Mouse (Mus musculus): ENCODE measurements around the gene Gli1. TPM values are rescaled to one million over a fixed set of nuclear protein-coding genes. Genes with fewer than 3 reads are reported as not detected.

The Gli1 gene
- polyA plus RNA-seq, 1 experiment from 2014 or later = 4.2 TPM

DNA sequence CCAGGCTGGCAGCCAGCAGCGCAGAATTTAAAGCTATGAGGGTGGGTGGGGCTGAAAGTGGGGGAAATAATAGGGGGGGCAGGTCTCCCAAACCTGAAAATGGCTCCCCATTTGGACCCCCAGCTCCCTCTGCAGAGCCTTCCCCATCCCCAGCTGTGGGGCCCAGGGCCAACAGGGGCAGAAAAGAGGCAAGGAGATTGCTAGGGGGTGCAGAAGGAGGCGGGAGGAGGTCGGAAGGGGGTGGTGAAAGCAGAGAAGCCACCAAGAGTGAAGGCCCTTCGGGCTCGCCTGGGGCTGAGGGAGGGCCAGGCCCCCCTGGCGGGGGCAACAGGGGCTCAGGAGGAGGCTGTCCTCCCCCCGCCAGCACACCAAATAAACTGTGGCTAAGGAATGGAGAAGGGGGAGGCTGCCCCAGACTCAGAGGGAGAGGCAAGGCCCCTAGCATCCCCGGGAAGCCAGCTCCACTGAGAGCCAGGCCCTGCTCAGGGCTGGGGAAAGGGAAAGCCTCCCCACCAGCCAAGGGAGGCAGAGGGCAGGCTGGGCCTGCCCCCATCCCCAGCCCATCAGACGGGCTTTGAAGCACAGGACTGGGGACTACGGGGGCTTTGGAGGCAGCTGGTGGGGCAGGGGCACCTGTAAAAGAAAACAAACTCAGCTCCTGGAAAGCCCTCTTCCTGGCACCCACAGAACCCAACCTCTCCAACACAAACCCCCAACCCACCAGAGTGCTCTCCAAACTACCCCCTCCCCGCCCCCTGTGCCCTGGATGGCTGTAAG, 56.9 kb downstream of the Gli1 start:
- Histone ChIP-seq H3K9me3 (ENCODE audit: low read length) (no peaks in the 10 kb centered on the region), H3K4me3 (ENCODE audit: low read depth, low read length) (no peak overlapping the region), H3K27me3 (replicated peaks; ENCODE audit: insufficient read depth, low read length) (no peaks in the 10 kb centered on the region), H3K27ac (ENCODE audit: low read length) (no peak overlapping the region), H3K36me3 (ENCODE audit: insufficient read depth, low read length) (peaks cover 47% of the 10 kb centered on the region), H3K4me1 (ENCODE audit: insufficient read depth, low read depth, low read length) (peaks cover 13% of the 10 kb centered on the region), H3K4me2 (replicated peaks; ENCODE audit: low read depth, low read length) (no peak overlapping the region), H3K9ac (replicated peaks; ENCODE audit: low read depth) (no peak overlapping the region)
- DNase-seq (ENCODE audit: low spot score) (no peak), ATAC-seq (no peak)
- no peak for TF ChIP-seq CTCF (IDR thresholded peaks at IDR 0.05)
- whole genome bisulfite sequencing = 73% methylated on average over 9 of the region's 11 CpGs

DNA sequence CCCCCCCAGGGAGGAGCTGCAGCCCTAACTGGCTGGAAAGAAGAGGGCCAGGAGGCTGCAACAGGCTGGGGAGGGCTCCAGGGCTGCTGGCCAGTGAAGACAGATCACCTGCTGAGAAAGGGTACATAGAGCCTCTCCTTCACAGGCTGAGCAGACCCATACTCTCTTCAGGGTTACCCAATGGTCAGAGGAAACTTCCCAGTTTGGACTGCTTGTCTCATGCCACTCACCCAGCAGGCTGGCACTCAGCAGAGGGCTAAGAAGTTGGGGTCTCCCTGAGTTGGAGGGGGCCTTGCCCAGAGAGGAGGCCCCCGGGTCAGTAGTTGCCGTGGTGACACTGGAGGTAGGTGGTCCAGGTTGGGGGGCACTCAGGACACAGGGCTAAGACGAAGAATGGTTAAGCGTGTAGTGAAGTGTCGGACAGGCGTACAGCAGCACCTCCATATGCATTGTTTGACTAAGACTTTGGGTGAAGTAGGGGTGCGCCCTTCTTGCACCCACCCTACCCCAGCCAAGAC, 57.6 kb downstream of the Gli1 start:
- no peak overlapping the region for H3K27ac ChIP-seq (ENCODE audit: low read length)
- H3K4me1 ChIP-seq (ENCODE audit: insufficient read depth, low read depth, low read length) = peaks cover 9% of the 10 kb centered on the region
- WGBS = 88% methylated on average over 7 of the region's 7 CpGs
- no peak for DNase-seq (ENCODE audit: low spot score)
- TF ChIP-seq CTCF (IDR thresholded peaks at IDR 0.05) (no peak), EP300 (IDR thresholded peaks at IDR 0.05) (no peak)
- no peak overlapping the region for H3K4me3 ChIP-seq (ENCODE audit: low read depth, low read length)
- peaks cover 47% of the 10 kb centered on the region for H3K36me3 ChIP-seq (ENCODE audit: insufficient read depth, low read length)
- H3K27me3 ChIP-seq (replicated peaks; ENCODE audit: insufficient read depth, low read length) = no peaks in the 10 kb centered on the region
- no peak overlapping the region for H3K9ac ChIP-seq (replicated peaks; ENCODE audit: low read depth)
- no peak overlapping the region for H3K4me2 ChIP-seq (replicated peaks; ENCODE audit: low read depth, low read length)
- ATAC-seq = no peak
- H3K9me3 ChIP-seq (ENCODE audit: low read length) = no peaks in the 10 kb centered on the region

DNA sequence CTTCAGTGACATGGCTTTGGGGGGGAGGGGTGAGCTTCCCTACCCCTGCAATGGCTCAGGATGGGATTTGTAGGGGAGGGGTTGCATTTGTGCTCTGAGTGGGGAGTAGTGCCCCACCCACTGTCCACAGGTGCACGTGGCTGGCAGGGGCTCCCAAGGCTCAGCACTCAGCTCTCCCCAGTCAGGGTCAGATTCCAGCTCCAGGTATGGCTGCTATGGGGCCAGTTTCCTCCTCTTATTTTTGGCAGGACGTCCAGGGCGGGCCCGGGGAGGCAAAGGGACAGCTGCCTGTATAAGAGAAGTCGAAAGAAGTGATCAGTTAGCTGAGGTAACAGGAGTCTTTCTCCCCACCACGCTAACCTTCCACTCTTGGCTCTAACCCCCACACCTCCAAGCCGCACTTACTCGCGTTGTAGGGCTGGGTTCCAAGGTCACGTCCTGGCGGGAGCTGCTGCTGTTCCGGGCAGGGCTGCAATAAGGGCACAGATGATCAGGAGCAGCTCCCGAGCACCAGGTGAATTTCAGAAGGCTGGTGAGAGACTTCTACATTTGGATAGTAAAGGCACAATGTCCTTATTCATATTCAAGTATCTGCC, 59.1 kb downstream of the Gli1 start:
- H3K9ac ChIP-seq (replicated peaks; ENCODE audit: low read depth) = no peak overlapping the region
- H3K27me3 ChIP-seq (replicated peaks; ENCODE audit: insufficient read depth, low read length) = no peaks in the 10 kb centered on the region
- no peaks in the 10 kb centered on the region for H3K9me3 ChIP-seq (ENCODE audit: low read length)
- peaks cover 8% of the 10 kb centered on the region for H3K4me1 ChIP-seq (ENCODE audit: insufficient read depth, low read depth, low read length)
- no peak for DNase-seq (ENCODE audit: low spot score)
- no peak for ATAC-seq
- peaks cover 53% of the 10 kb centered on the region for H3K36me3 ChIP-seq (ENCODE audit: insufficient read depth, low read length)
- TF ChIP-seq EP300 (IDR thresholded peaks at IDR 0.05) = no peak
- TF ChIP-seq CTCF (IDR thresholded peaks at IDR 0.05) = no peak
- WGBS = 73% methylated on average over 13 of the region's 13 CpGs
- H3K4me2 ChIP-seq (replicated peaks; ENCODE audit: low read depth, low read length) = no peak overlapping the region
- no peak overlapping the region for H3K27ac ChIP-seq (ENCODE audit: low read length)
- H3K4me3 ChIP-seq (ENCODE audit: low read depth, low read length) = no peak overlapping the region

DNA sequence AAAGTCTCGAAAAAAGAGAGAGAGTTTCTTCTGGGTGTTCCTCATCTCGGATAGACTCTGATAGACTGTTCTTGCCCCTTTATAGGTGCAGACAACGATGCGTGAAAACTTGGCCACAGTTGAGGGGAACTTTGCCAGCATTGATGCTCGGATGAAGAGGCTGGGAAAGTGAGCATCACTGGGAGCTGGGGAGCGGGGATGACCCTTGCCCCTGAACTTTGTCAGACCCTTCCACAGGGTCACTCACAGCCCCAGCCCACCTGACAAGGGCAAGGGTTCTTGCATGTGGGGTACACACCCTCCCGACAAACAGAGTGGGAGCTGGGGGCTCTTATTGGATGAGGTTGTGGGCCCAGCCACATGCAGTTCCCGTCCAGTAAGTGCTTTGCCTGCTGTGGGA, 60.5 kb downstream of the Gli1 start:
- Histone ChIP-seq H3K27me3 (replicated peaks; ENCODE audit: insufficient read depth, low read length) (no peaks in the 10 kb centered on the region), H3K4me3 (ENCODE audit: low read depth, low read length) (no peak overlapping the region), H3K27ac (ENCODE audit: low read length) (no peak overlapping the region), H3K9ac (replicated peaks; ENCODE audit: low read depth) (no peak overlapping the region), H3K4me1 (ENCODE audit: insufficient read depth, low read depth, low read length) (no peaks in the 10 kb centered on the region), H3K4me2 (replicated peaks; ENCODE audit: low read depth, low read length) (no peak overlapping the region), H3K9me3 (ENCODE audit: low read length) (no peaks in the 10 kb centered on the region), H3K36me3 (ENCODE audit: insufficient read depth, low read length) (peaks cover 63% of the 10 kb centered on the region)
- WGBS = 89% methylated on average over 8 of the region's 8 CpGs
- DNase-seq (ENCODE audit: low spot score) (no peak), ATAC-seq (no peak)
- TF ChIP-seq CTCF (IDR thresholded peaks at IDR 0.05) = no peak
- no peak for TF ChIP-seq EP300 (IDR thresholded peaks at IDR 0.05)

Other genes starting within 250 kb of the Gli1 start
- 112 and 113 TPM in 2 replicates for gene Os9, start 220.8 kb downstream of the Gli1 start, polyA plus RNA-seq (2015; fragmentation: Nextera tagmentation; extraction: Ambion mirVana)
- gene B4galnt1, start 176.7 kb downstream of the Gli1 start, polyA plus RNA-seq (2015; fragmentation: Nextera tagmentation; extraction: Ambion mirVana) = 9.1 and 9.6 TPM in 2 replicates
- 1.0 and 1.1 TPM in 2 replicates for gene Slc26a10, start 161.3 kb downstream of the Gli1 start, polyA plus RNA-seq (2015; fragmentation: Nextera tagmentation; extraction: Ambion mirVana)
- gene Arhgef25, start 151.9 kb downstream of the Gli1 start, polyA plus RNA-seq (2015; fragmentation: Nextera tagmentation; extraction: Ambion mirVana) = 27.9 and 37.1 TPM in 2 replicates
- 47.5 and 47.8 TPM in 2 replicates for gene Dtx3, start 146.2 kb downstream of the Gli1 start, polyA plus RNA-seq (2015; fragmentation: Nextera tagmentation; extraction: Ambion mirVana)
- 31.0 and 35.1 TPM in 2 replicates for gene Pip4k2c, start 130.4 kb downstream of the Gli1 start, polyA plus RNA-seq (2015; fragmentation: Nextera tagmentation; extraction: Ambion mirVana)
- gene Kif5a, start 78.6 kb downstream of the Gli1 start, polyA plus RNA-seq (2015; fragmentation: Nextera tagmentation; extraction: Ambion mirVana) = 0.12 and 0.25 TPM in 2 replicates
- 198 and 204 TPM in 2 replicates for gene Dctn2, start 75.6 kb downstream of the Gli1 start, polyA plus RNA-seq (2015; fragmentation: Nextera tagmentation; extraction: Ambion mirVana)
- gene Mbd6, start 53.0 kb downstream of the Gli1 start, polyA plus RNA-seq (2015; fragmentation: Nextera tagmentation; extraction: Ambion mirVana) = 13.5 and 14.2 TPM in 2 replicates
- gene Mars, start 30.2 kb downstream of the Gli1 start, polyA plus RNA-seq (2015; fragmentation: Nextera tagmentation; extraction: Ambion mirVana) = 61.1 and 63.1 TPM in 2 replicates
- gene Arhgap9, start 20.0 kb downstream of the Gli1 start, polyA plus RNA-seq (2015; fragmentation: Nextera tagmentation; extraction: Ambion mirVana) = 8.5 TPM in 2 replicates
- gene Inhbe, start 12.4 kb upstream of the Gli1 start, polyA plus RNA-seq (2015; fragmentation: Nextera tagmentation; extraction: Ambion mirVana) = not detected in 2 replicates
- not detected in 2 replicates for gene Inhbc, start 28.5 kb upstream of the Gli1 start, polyA plus RNA-seq (2015; fragmentation: Nextera tagmentation; extraction: Ambion mirVana)
- gene R3hdm2, start 38.4 kb upstream of the Gli1 start, polyA plus RNA-seq (2015; fragmentation: Nextera tagmentation; extraction: Ambion mirVana) = 21.1 and 23.9 TPM in 2 replicates
- gene Stac3, start 159.7 kb upstream of the Gli1 start, polyA plus RNA-seq (2015; fragmentation: Nextera tagmentation; extraction: Ambion mirVana) = 0.23 and 0.53 TPM in 2 replicates
- gene Ndufa4l2, start 173.0 kb upstream of the Gli1 start, polyA plus RNA-seq (2015; fragmentation: Nextera tagmentation; extraction: Ambion mirVana) = 132 and 149 TPM in 2 replicates
- 27.1 and 31.0 TPM in 2 replicates for gene Shmt2, start 180.5 kb upstream of the Gli1 start, polyA plus RNA-seq (2015; fragmentation: Nextera tagmentation; extraction: Ambion mirVana)
- 0.44 and 0.60 TPM in 2 replicates for gene Nxph4, start 192.6 kb upstream of the Gli1 start, polyA plus RNA-seq (2015; fragmentation: Nextera tagmentation; extraction: Ambion mirVana)